Mouse (Mus musculus): ENCODE data around the gene Unc13d. TPM values are rescaled to one million over a fixed set of nuclear protein-coding genes. Genes with fewer than 3 reads are reported as not detected.
"Not testable (repeated sequence)": the region's sequence is repeated elsewhere in the genome, so short reads cannot be mapped to it uniquely, and the experiment has no call there.

Gene Unc13d
- total and polyA plus RNA-seq, 3 experiments: 8.9 to 15.7 (median 14.0) TPM

GRCm38 (mm10) chr11:116019360-116019791 lies 58.4 kb downstream of the Unc13d start:
- H3K27me3 ChIP-seq (replicated peaks): no peaks in the 10 kb centered on the region
- TF ChIP-seq CHD2 (IDR thresholded peaks at IDR 0.05; ENCODE audit: low read length) (no peak), MAZ (IDR thresholded peaks at IDR 0.05; ENCODE audit: low read depth, low read length) (no peak), ETS1 (conservative IDR thresholded peaks at IDR 0.05; ENCODE audit: low read depth, low read length) (no peak), KAT2A (IDR thresholded peaks at IDR 0.05; ENCODE audit: insufficient replicate concordance, low read length) (no peak), MEF2A (IDR thresholded peaks at IDR 0.05; ENCODE audit: borderline replicate concordance, low read depth, low read length) (no peak), USF2 (conservative IDR thresholded peaks at IDR 0.05; ENCODE audit: low read depth, low read length) (no peak), RAD21 (IDR thresholded peaks at IDR 0.05; ENCODE audit: low read depth, low read length) (no peak), TCF12 (IDR thresholded peaks at IDR 0.05; ENCODE audit: low read depth, low read length) (no peak), SMC3 (IDR thresholded peaks at IDR 0.05; ENCODE audit: low read depth, low read length) (no peak), PAX5 (IDR thresholded peaks at IDR 0.05; ENCODE audit: low read length) (no peak), USF1 (IDR thresholded peaks at IDR 0.05; ENCODE audit: low read depth, low read length) (no peak), JUN (IDR thresholded peaks at IDR 0.05; ENCODE audit: insufficient read depth, low read depth, low read length) (no peak), IRF4 (IDR thresholded peaks at IDR 0.05; ENCODE audit: low read depth, low read length) (no peak), CHD1 (IDR thresholded peaks at IDR 0.05; ENCODE audit: low read depth, low read length) (no peak), BHLHE40 (IDR thresholded peaks at IDR 0.05; ENCODE audit: low read depth, low read length) (no peak), NELFE (IDR thresholded peaks at IDR 0.05; ENCODE audit: low read depth, low read length) (no peak), JUND (conservative IDR thresholded peaks at IDR 0.05; ENCODE audit: low read depth, low read length) (no peak), MAFK (IDR thresholded peaks at IDR 0.05; ENCODE audit: insufficient replicate concordance, low read length) (no peak)
- H3K79me2 ChIP-seq (replicated peaks; ENCODE audit: control insufficient read depth, extremely low read depth, insufficient read depth, poor library complexity, severe bottlenecking): peaks cover 11% of the 10 kb centered on the region
- H3K27ac ChIP-seq (ENCODE audit: insufficient read depth, low read depth): no peak overlapping the region
- no peak for DNase-seq (ENCODE audit: extremely low read depth)
- H3K4me3 ChIP-seq (replicated peaks in 1 of 3; ENCODE audit: low read depth in 2 of 3, low read length in 2 of 3, poor library complexity in 1 of 3): no peak overlapping the region
- no peaks in the 10 kb centered on the region for H3K9me3 ChIP-seq (replicated peaks; ENCODE audit: low read length)
- H3K36me3 ChIP-seq (replicated peaks in 1 of 2; ENCODE audit: control insufficient read depth in 1 of 2, insufficient read depth in 1 of 2, low read length in 1 of 2): peaks cover 17 to 23% of the 10 kb centered on the region in 2 experiments
- H3K9ac ChIP-seq (ENCODE audit: insufficient read depth, low read depth): no peak overlapping the region
- dilution Hi-C loops (cut with MboI; ENCODE audit: extremely low pct_ligation_motif_present, extremely low pct_unique_long_range_greater_than_20kb, low sequenced_read_pairs) (no loop called here), in situ Hi-C loops (cut with MboI; ENCODE audit: low pct_ligation_motif_present, low pct_unique_long_range_greater_than_20kb, low sequenced_read_pairs) (loop anchor here (25.0 kb wide), 1 partner anchor 407 kb away; the partner anchor contains the start of genes Gga3, Mif4gd and Mrps7)
- H3K4me1 ChIP-seq (ENCODE audit: control insufficient read depth in 1 of 2, insufficient read depth in 2 of 2): peaks cover 0 to 21% of the 10 kb centered on the region in 2 experiments; a peak in 2 of 4 replicates
- no peak overlapping the region for H3K4me2 ChIP-seq (ENCODE audit: insufficient read depth, low read depth, poor library complexity, severe bottlenecking)

GRCm38 (mm10) chr11:116018867-116019266 lies 58.9 kb downstream of the Unc13d start:
- in situ Hi-C loops (cut with MboI; ENCODE audit: low pct_ligation_motif_present, low pct_unique_long_range_greater_than_20kb, low sequenced_read_pairs): loop anchor here (25.0 kb wide), 1 partner anchor 407 kb away; the partner anchor contains the start of genes Gga3, Mif4gd and Mrps7
- H3K9ac ChIP-seq (ENCODE audit: insufficient read depth, low read depth); H3K27me3 ChIP-seq (replicated peaks); H3K27ac ChIP-seq (ENCODE audit: insufficient read depth, low read depth); H3K9me3 ChIP-seq (replicated peaks; ENCODE audit: low read length); DNase-seq (ENCODE audit: extremely low read depth); H3K4me2 ChIP-seq (ENCODE audit: insufficient read depth, low read depth, poor library complexity, severe bottlenecking); dilution Hi-C loops (cut with MboI; ENCODE audit: extremely low pct_ligation_motif_present, extremely low pct_unique_long_range_greater_than_20kb, low sequenced_read_pairs); H3K4me3 ChIP-seq (replicated peaks in 1 of 3; ENCODE audit: low read depth in 2 of 3, low read length in 2 of 3, poor library complexity in 1 of 3); H3K79me2 ChIP-seq (replicated peaks; ENCODE audit: control insufficient read depth, extremely low read depth, insufficient read depth, poor library complexity, severe bottlenecking): not testable (repeated sequence)
- H3K4me1 ChIP-seq (ENCODE audit: control insufficient read depth in 1 of 2, insufficient read depth in 2 of 2): peaks cover 0 to 24% of the 10 kb centered on the region in 2 experiments; a peak in 2 of 4 replicates
- peaks cover 17 to 23% of the 10 kb centered on the region in 2 experiments for H3K36me3 ChIP-seq (replicated peaks in 1 of 2; ENCODE audit: control insufficient read depth in 1 of 2, insufficient read depth in 1 of 2, low read length in 1 of 2)
